ENCODE assay signal across 17 mouse cellular contexts in the genomic region with DNA sequence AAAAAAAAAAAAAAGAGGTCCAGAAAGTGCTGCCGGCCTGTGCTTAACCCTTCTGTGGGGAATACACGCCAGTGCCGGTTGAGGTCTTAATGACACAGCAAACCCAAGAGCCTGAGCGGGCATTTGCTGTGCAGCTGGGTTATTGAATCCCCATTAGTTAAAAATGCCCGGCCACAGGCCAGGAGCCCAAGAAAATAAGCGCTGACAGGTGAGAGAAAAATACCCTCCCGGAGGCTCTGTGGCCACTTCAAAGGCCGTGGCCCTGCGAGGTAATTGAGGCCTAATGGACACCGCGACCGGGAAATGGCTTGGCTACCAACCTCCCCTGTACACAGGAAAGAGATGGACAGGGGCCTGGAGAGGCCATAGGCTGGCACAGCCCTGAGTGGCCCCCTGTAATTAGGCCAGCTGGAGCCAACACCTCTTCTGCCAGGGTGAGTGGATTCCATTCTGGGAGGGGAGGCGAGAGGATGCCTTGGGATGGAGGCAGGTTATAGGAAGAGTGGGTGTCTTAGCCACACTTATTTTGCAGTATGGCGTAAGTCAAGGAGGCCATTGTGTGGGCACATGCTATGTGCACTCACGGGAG.
"Had no signal": no experiment of that assay in that cellular context is flagged by ENCODE, and none has a peak within 500 bp of the region (broad histone marks: within the 10 kb centered on the region; RNA-seq: fewer than 3 reads in every experiment).

No protein-coding gene starts in this region.

- H3K4me2 ChIP-seq: limb, embryonic 15.5 days; liver, embryonic 12.5 days; liver, embryonic 15.5 days; lung, embryonic 15.5 days; midbrain, embryonic 13.5 days; stomach, embryonic 15.5 days had no signal

- H3K4me1 ChIP-seq: liver, embryonic 12.5 days; liver, embryonic 15.5 days; megakaryocyte, embryonic 14.5 days; stomach, embryonic 15.5 days had no signal

- H3K9me3 ChIP-seq: limb, embryonic 15.5 days; liver, embryonic 12.5 days; liver, embryonic 15.5 days; lung, embryonic 15.5 days; midbrain, embryonic 10.5 days; midbrain, embryonic 13.5 days; stomach, embryonic 15.5 days had no signal

- ATAC-seq: liver, embryonic 12.5 days; midbrain, embryonic 13.5 days had no signal

- H3K27me3 ChIP-seq: liver, embryonic 12.5 days; liver, embryonic 15.5 days; lung, embryonic 15.5 days; midbrain, embryonic 13.5 days; stomach, embryonic 15.5 days had no signal

- H3K4me3 ChIP-seq: limb, embryonic 15.5 days; liver, embryonic 12.5 days; liver, embryonic 15.5 days; lung, embryonic 15.5 days; megakaryocyte, embryonic 14.5 days; midbrain, embryonic 10.5 days; midbrain, embryonic 13.5 days; stomach, embryonic 15.5 days had no signal

- H3K27ac ChIP-seq: limb, embryonic 15.5 days; liver, embryonic 12.5 days; liver, embryonic 15.5 days; lung, embryonic 15.5 days; midbrain, embryonic 10.5 days; midbrain, embryonic 13.5 days; stomach, embryonic 15.5 days had no signal

- H3K9ac ChIP-seq: limb, embryonic 15.5 days; liver, embryonic 12.5 days; liver, embryonic 15.5 days; lung, embryonic 15.5 days; midbrain, embryonic 13.5 days; stomach, embryonic 15.5 days had no signal

- H3K36me3 ChIP-seq: limb, embryonic 15.5 days; liver, embryonic 12.5 days; liver, embryonic 15.5 days; lung, embryonic 15.5 days; midbrain, embryonic 10.5 days; midbrain, embryonic 13.5 days; stomach, embryonic 15.5 days had no signal

- DNase-seq: kidney, adult 18-20 months; kidney, adult 9 months; kidney, postnatal 14 days; kidney, postnatal 4 days; left cerebral cortex, postnatal 4 days; lung, adult 18-20 months; lung, postnatal 10 days; lung, postnatal 36 days; thymus, postnatal 25 days had no signal
